Mouse (Mus musculus) limb, embryonic 14.5 days (tissue): ENCODE results near the gene 1520401A03Rik. TPM values are rescaled to one million over a fixed set of nuclear protein-coding genes. Genes with fewer than 3 reads are reported as not detected.

Experiments
- ATAC-seq: fragments of 200-750 bp; cut with Nextera tagmentation; 2 replicates; pipeline ENCODE4 v1.8.0; 2017; ENCODE audit warnings: low read depth, moderate number of reproducible peaks, moderate TSS enrichment; ENCODE audit not compliant: low FRiP score
- DNase-seq: peaks from one replicate; pipeline ENCODE4 v3.0.0-alpha.2; 2015; ENCODE audit warnings: low spot score
- H3K27ac ChIP-seq: fragments of 300-500 bp; sonication (generic); replicated peaks from 2 replicates; pipeline ENCODE4 v1.5.1; 2014; ENCODE audit warnings: low read depth, mild to moderate bottlenecking, low read length, moderate library complexity, mixed read lengths
- H3K27me3 ChIP-seq: fragments of 300-500 bp; sonication (generic); 2 replicates; pipeline ENCODE4 v1.6.1; 2014; ENCODE audit warnings: low read length, mixed read lengths; ENCODE audit not compliant: control insufficient read depth, insufficient read depth
- H3K36me3 ChIP-seq: fragments of 300-500 bp; sonication (generic); 2 replicates; pipeline ENCODE4 v1.6.1; 2014; ENCODE audit warnings: mild to moderate bottlenecking, low read length, moderate library complexity, mixed read lengths; ENCODE audit not compliant: control insufficient read depth, insufficient read depth
- H3K4me1 ChIP-seq: fragments of 300-500 bp; sonication (generic); 2 replicates; pipeline ENCODE4 v1.6.1; 2014; ENCODE audit warnings: antibody characterized with exemption, low read length, mixed read lengths; ENCODE audit not compliant: control insufficient read depth, insufficient read depth
- H3K4me2 ChIP-seq: fragments of 300-500 bp; sonication (generic); replicated peaks from 2 replicates; pipeline ENCODE4 v1.6.1; 2014; ENCODE audit warnings: low read depth, mild to moderate bottlenecking, low read length, moderate library complexity; ENCODE audit not compliant: severe bottlenecking
- H3K4me3 ChIP-seq: fragments of 300-500 bp; sonication (generic); replicated peaks from 2 replicates; pipeline ENCODE4 v1.5.1; 2014; ENCODE audit warnings: low read length
- H3K9ac ChIP-seq: fragments of 300-500 bp; sonication (generic); 2 replicates; pipeline ENCODE4 v1.6.1; 2014; ENCODE audit warnings: mild to moderate bottlenecking, low read depth, low read length, moderate library complexity; ENCODE audit not compliant: severe bottlenecking
- H3K9me3 ChIP-seq: fragments of 300-500 bp; sonication (generic); 2 replicates; pipeline ENCODE4 v1.6.1; 2016; ENCODE audit warnings: low read length; ENCODE audit not compliant: control insufficient read depth
- POLR2A ChIP-seq: fragments of 200-500 bp; IDR thresholded peaks from 2 replicates; pipeline ENCODE4 v1.8.0; 2012; ENCODE audit warnings: inconsistent platforms, mild to moderate bottlenecking, moderate library complexity, borderline replicate concordance; ENCODE audit not compliant: insufficient read depth, insufficient read length; ENCODE audit errors: extremely low read depth
- WGBS: fragments of 180-500 bp; shearing (Covaris S2); extraction: QIAGEN DNeasy Blood & Tissue Kit; methylation state at CpG from one replicate; pipeline ENCODE4 v1.1.7; 2014; 5-methylcytosine and 5-hydroxymethylcytosine counted together
- polyA plus RNA-seq, 2 experiments: library from polyadenylated mRNA; depleted of rRNA in 1 of 2; stranded (reverse) in 1 of 2; unstranded in 1 of 2; fragments of >200 nt; fragmentation: Nextera tagmentation in 1 of 2; extraction: Ambion mirVana in 1 of 2; gene quantifications; 2 replicates each; pipeline versions ENCODE4 v1.2.1 to v1.2.3; 2012 to 2014

The 1520401A03Rik gene
- polyA plus RNA-seq, 2 experiments: 1.6 to 4.6 TPM

DNA sequence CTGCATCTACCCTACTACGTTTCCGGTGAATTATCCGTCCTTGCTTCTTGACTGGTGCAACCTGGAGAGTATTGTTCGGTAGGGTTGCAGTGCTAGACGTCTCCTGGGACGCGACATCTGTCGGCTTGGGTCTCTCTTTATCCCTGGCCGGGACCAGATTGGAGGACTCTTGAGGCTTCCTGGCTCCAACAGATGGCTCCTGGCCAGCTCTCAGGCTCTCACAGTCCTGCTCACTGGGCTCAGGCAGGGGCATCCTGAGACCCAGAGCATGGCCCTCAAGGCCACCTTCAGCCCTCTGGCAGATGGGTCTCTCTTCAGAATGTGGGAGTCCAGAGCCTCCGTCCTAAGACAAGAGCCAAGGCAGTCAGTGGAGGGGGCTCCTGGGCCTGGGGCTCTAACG, 40.4 kb upstream of the 1520401A03Rik start:
- H3K4me2 ChIP-seq: no peak overlapping the region
- no peak overlapping the region for H3K4me3 ChIP-seq
- ATAC-seq: no peak
- H3K9ac ChIP-seq: no peak overlapping the region
- 94% methylated on average over 11 of the region's 11 CpGs for WGBS
- H3K4me1 ChIP-seq: no peaks in the 10 kb centered on the region
- no peak for DNase-seq
- no peaks in the 10 kb centered on the region for H3K27me3 ChIP-seq
- H3K36me3 ChIP-seq: peaks cover 50% of the 10 kb centered on the region
- H3K9me3 ChIP-seq: no peaks in the 10 kb centered on the region
- no peak overlapping the region for H3K27ac ChIP-seq
- TF ChIP-seq POLR2A: no peak

DNA sequence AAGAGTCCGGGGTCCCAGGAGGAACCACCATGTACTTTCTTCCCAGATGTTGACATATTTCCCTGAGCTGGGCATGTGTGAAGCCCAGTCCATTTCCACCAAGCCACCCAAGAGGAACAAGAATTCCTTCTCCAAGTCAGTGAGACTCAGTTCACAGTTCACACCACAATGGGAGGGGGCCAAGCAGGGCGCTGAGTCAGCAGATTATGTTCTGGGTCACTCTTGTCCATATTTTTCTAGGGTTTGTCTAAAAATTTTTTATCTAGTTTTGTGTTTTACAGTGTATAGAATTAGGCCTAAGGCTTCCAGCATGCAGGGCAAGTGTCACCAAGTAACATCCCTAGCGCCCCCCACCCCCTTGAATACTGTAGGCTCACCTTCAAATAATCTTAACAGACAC, 38.6 kb upstream of the 1520401A03Rik start:
- DNase-seq (no peak), ATAC-seq (no peak)
- no peaks in the 10 kb centered on the region for H3K4me1 ChIP-seq
- no peak overlapping the region for H3K4me2 ChIP-seq
- H3K27ac ChIP-seq: no peak overlapping the region
- H3K9me3 ChIP-seq: no peaks in the 10 kb centered on the region
- peaks cover 68% of the 10 kb centered on the region for H3K36me3 ChIP-seq
- H3K4me3 ChIP-seq: no peak overlapping the region
- 95% methylated on average over 3 of the region's 3 CpGs for WGBS
- H3K27me3 ChIP-seq: no peaks in the 10 kb centered on the region
- H3K9ac ChIP-seq: no peak overlapping the region
- TF ChIP-seq POLR2A: no peak

DNA sequence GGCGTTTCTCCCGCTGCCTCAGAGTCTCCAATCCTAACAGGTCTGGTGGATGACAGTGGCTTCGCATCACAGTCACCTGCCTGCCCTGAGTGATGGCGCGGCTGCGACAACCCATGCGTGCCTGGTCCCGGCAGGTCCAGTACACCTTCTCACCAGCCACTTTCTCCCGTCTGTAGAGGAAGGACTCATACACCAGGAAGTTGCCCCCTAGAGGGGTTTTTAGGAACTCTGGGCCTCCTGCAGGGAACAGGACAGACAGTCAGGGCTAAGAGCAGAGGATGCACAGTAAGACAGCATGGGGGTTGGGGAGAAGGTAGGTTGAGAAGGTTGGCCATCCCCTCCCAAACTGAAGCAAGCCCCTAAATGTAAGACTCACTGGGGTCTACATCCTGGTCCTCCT, 37.6 kb upstream of the 1520401A03Rik start:
- Histone ChIP-seq H3K27ac (no peak overlapping the region), H3K4me2 (no peak overlapping the region), H3K9me3 (no peaks in the 10 kb centered on the region), H3K4me1 (no peaks in the 10 kb centered on the region), H3K4me3 (no peak overlapping the region), H3K36me3 (peaks cover 77% of the 10 kb centered on the region), H3K27me3 (no peaks in the 10 kb centered on the region), H3K9ac (no peak overlapping the region)
- no peak for ATAC-seq
- no peak for DNase-seq
- WGBS: 92% methylated on average over 9 of the region's 9 CpGs
- no peak for TF ChIP-seq POLR2A

DNA sequence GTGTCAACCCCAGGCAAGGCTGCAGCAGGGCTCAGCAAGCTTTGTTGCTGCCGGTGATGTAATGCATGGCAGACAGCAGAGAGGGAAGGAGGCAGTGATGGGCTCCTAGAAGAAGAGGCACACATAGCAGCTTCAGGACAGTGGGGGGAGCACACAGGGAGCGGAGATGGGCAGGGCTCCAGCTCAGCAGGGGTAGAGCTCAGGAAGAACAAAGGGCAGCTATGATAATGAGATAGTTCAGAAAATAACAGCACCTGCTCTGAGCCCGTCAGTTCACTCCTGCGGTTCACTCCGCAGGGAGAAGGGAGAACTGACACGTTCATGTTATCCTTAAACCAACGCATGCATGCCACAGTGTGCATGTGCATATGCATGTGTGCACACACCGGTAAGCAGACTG, 36.2 kb upstream of the 1520401A03Rik start:
- peaks cover 85% of the 10 kb centered on the region for H3K36me3 ChIP-seq
- no peak for TF ChIP-seq POLR2A
- no peaks in the 10 kb centered on the region for H3K9me3 ChIP-seq
- H3K4me2 ChIP-seq: no peak overlapping the region
- 85% methylated on average over 8 of the region's 8 CpGs for WGBS
- H3K27me3 ChIP-seq: no peaks in the 10 kb centered on the region
- DNase-seq: no peak
- H3K4me3 ChIP-seq: no peak overlapping the region
- no peak for ATAC-seq
- no peak overlapping the region for H3K27ac ChIP-seq
- no peaks in the 10 kb centered on the region for H3K4me1 ChIP-seq
- H3K9ac ChIP-seq: no peak overlapping the region

DNA sequence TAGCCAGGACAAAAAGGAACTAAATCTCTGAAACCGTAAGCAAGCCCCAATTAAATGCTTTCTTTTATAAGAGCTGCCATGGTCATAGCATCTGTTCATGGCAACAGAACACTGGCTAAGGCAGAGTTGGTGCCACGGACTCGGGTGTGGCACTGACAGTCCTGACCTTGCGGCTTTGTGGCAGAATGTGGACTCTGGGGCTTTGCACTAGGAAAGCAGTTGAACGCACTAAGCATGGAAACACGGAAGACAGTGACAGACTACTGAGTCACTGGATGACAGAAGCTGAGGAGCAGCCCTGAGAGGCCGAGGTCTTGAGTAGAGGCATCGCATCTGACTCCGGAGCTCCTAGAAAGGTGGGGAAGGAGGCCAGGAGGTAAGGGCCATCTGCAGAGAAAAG, 35.0 kb upstream of the 1520401A03Rik start:
- no peak for ATAC-seq
- H3K36me3 ChIP-seq: peaks cover 93% of the 10 kb centered on the region
- no peak overlapping the region for H3K4me3 ChIP-seq
- H3K27ac ChIP-seq: no peak overlapping the region
- H3K27me3 ChIP-seq: no peaks in the 10 kb centered on the region
- no peak for DNase-seq
- no peak overlapping the region for H3K9ac ChIP-seq
- no peak for TF ChIP-seq POLR2A
- H3K9me3 ChIP-seq: no peaks in the 10 kb centered on the region
- no peaks in the 10 kb centered on the region for H3K4me1 ChIP-seq
- 95% methylated on average over 9 of the region's 9 CpGs for WGBS
- H3K4me2 ChIP-seq: no peak overlapping the region

DNA sequence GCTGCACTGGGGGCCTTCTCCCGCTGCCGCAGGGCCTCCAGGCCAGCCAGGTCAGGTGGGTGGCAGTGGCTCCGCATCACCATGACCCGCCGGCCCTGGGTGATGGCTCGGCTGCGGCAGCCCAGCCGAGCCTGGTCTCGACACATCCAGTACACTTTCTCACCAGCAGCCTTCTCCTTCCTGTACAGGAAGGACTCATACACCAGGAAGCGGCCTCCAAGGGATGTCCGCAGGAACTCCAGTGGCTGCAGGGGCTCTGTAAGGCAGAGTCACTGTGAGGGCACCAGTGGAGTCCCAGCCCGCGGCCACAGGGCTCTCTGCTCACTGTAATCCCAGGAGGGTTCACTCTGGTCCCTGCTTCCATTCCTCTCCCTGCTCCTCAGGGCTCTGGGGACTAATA, 33.1 kb upstream of the 1520401A03Rik start:
- Histone ChIP-seq H3K4me1 (no peaks in the 10 kb centered on the region), H3K9me3 (no peaks in the 10 kb centered on the region), H3K4me2 (no peak overlapping the region), H3K27me3 (no peaks in the 10 kb centered on the region), H3K9ac (no peak overlapping the region), H3K36me3 (peaks cover 90% of the 10 kb centered on the region), H3K27ac (no peak overlapping the region), H3K4me3 (no peak overlapping the region)
- DNase-seq (no peak), ATAC-seq (no peak)
- TF ChIP-seq POLR2A: no peak
- 94% methylated on average over 12 of the region's 13 CpGs for WGBS
